Mouse (Mus musculus) ovary, postnatal 36 days (tissue): ENCODE data around the gene Sorcs3.

Experiments used
- DNase-seq: peaks from one replicate; pipeline ENCODE4 v3.0.0; 2022; ENCODE audit warnings: low spot score, mixed read lengths

Sorcs3 gene

DNA sequence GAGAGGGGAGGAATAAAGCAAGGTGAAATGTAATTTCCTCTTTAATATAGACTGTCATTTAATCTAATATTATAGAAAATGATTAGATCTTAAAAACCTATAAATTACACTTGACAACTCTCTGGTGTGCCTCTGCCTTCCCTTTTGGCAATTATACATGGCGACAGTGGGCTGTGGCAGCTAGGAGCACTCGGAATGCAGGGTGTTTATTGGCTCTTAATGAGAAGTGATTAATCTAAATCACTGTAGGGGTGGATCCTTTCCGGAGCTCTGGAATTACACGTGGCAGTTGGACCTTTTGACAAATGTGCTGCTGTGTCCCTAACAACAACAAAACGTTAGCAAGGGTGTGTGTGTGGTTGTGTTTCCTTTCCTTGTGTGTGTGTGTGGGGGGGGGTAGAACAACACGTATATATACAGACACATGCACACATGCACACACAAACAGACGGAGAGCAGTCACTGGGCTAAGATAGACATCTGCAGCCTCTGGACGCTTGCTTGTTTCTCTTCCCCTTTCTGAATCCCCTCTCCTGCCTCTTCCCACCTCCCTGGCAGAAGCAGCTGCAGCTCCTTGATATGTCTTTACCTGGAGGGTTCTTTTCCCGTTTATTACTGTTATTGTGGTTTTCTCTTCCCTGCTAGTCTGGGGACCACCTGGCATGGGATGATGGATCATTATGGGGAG, 318.8 kb downstream of the Sorcs3 start:
- no peak for DNase-seq

DNA sequence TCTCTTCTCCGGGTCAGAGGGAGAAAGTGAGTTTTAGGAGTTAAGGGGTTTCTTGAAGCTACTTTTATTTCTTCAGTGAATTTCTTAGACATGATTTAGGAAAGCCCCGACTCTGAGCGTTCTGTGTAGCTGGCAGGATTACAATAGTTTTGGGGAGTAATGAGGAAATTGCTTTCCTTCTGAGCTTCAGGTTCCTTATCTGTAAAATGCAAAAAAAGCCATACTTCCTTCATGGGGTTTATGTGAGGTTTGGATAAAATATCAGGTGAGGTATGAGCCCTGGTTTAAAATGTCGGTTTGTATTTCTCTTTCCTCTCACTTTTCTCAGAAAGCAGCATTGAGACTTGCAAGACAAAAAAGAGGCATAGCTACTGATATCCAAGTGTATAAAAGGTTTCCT, 327.8 kb downstream of the Sorcs3 start:
- DNase-seq: no peak

GRCm38 (mm10) chr19:48544294-48544693, 338.5 kb downstream of the Sorcs3 start:
- no peak for DNase-seq

DNA sequence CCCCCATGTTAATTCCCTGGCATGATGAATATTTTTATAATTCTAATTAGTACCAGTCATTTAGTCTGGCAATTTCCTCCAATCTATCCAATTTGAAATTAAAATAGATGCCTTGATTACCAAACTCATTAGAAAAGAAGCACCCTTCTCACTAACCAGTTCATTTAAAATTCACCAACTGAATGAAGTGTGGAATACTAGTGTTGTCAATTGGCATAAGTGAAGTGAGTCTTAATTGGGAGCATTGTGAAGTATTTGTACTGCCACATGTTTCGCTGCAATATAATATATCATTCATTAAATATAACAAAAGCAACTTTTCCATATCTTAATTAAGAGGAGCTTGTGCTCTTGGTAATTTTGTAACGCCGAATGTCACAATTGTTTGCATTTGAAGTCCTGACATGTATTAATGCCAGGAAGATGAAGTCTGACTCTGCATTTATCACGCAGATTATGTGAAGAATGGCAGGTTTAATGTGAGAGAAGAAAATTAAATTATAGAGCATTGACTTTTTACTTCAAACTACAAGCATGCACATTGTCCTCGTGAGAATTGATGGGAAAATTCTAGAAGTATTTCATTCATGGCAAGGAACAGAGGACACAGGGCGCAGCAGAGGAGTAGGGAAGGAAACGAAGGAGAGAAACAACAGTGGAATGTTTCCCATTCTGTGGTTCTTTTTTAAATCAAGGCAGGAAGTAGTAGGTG, 339.8 kb downstream of the Sorcs3 start:
- no peak for DNase-seq

DNA sequence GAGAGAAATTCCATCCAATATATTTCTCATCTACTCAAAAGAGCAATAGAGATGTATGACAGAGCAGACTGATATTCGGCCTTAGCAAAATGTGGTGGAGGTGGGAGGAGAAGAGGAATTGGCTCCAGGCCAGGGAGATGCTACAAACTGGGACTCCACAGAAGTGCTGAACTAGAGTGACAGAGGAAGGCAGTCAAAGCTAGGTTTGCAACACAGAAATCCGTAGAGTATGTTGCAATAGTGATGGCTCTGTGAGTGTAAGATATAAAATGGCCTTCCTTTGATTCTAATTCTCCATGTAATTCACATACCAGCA, 340.3 kb downstream of the Sorcs3 start:
- no peak for DNase-seq

- DNase-seq: no peak
These were observed 342.5 kb downstream of the Sorcs3 start for GRCm38 (mm10) chr19:48548143-48548881.

GRCm38 (mm10) chr19:48559432-48559831, 353.6 kb downstream of the Sorcs3 start:
- no peak for DNase-seq

- DNase-seq: no peak
These were observed 369.9 kb downstream of the Sorcs3 start for GRCm38 (mm10) chr19:48575736-48576135.

DNA sequence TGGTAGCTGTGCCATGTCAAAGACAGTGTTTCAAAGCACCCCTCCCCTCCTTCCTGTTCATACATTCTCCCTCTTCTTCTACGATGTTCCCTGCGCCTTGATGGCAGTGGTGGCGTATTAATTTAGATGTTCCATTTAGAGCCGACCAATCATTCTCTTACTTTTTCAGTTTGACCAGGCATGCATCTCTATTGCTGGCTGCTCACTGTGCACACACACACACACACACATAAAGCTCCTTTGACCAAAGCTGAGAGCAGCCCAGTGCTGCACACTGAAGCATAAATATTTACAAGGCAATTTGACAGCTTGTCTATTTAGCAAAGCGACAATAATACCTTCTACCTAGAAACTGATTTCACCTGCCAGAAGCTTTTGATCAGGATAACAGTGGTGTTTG, 371.3 kb downstream of the Sorcs3 start:
- DNase-seq: no peak

GRCm38 (mm10) chr19:48584938-48585560, 379.2 kb downstream of the Sorcs3 start:
- no peak for DNase-seq

GRCm38 (mm10) chr19:48616951-48617350, 411.1 kb downstream of the Sorcs3 start:
- DNase-seq: no peak

DNA sequence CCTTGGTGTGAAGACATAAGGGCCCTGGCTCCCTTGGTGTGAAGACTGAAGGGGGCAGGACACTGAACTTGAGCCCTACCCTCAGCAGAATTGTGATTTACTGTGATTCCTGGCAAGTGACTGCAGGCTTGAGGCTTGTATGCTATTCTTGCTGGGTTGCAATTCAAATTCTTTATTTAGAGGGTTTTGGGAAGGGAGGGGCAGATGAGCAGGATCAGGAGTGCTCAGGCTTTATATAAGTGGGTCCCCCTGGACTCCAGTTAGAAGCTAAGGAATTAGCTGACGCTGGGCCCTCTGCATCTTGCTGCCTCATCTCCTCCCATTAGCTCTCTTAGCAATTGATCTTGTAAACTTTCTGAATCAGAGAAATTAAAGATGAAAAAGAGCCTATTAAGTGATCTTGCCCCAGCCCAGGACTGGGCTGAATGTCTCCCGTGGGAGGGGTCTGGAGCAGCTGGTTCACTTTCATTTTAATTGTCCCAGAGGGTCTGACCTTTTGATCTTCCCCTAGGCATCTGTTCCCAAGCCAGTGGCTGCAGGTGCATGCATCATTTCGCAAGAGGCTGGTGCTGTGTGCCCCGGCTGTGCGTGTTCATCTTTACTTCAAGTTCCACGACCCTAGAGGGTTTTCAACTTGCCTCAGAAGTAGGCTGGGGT, 425.0 kb downstream of the Sorcs3 start:
- no peak for DNase-seq

DNA sequence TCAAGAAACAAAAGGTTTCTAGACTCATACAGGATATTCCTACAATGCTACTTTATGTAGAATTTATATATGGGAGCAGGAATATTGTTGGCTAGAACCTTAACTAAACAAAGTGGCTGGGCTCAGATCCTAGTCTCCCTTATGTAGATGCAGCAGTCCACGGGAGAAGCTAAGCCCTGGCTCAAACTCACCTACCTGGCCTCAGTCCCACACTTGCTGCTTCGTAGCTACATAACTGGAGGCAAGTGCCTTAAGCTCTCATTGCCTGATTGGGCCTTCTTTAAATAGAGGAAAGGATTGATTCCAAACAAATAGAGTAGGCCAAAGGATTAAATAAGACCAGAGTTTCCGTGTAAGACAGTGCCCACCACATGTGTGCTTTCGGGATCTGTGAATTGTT, 436.7 kb downstream of the Sorcs3 start:
- DNase-seq: no peak

DNA sequence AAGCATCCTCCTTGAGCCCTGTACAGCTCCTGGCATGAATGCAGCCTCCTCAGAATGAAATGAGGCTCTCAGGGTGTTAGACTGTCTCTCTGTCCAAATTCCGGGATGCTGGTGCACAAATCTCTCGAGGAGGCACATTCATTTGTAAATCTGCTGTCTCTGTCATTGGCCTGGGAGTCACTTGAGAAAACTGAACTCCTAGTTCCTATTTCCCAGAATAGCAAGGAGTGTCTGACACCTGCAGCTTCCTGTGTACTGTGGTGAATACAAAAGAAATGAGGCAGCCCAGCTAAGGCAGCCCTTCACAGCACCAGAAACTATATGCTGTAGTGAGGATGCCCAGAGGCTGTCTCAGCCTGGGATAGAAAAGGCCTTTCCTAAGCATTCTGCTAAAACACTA, 444.1 kb downstream of the Sorcs3 start:
- no peak for DNase-seq

DNA sequence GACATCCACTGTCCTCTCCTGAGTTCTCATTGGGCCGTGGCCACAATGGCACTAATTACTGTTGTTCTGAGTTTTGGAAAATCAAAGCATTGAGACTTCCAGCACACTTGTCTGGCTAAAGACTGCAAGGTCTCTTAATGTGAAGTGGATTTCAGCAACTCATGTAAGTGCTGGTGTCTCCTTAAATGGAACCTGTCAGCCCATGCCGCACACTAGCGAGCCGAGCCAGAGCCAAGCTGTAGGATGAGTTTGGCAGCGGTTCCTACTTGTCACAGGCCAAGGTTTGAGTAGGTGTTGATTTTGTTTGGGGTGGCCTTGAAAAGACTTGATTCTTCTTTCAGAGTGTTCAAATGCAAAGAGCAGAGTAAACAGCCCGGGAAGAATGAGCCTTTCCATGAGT, 445.8 kb downstream of the Sorcs3 start:
- DNase-seq: no peak

DNA sequence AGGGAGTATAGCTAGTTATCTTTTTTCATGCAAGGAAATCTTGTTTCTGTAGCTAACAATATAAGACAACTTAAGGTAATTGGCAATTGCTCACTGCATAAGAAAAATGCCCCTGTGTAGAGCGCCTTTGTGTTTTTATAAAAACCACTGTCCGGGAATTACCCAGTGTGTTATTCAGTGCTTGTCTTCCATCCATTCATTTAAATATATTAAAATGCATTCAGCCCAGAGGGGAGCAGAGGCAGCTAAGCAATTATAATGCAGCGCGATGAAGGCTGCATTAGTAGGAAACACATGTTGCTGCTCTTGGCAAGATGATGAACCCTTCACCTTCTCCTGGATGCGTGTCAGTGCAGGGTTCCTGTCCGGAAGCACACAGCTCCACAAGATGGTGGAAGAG, 454.4 kb downstream of the Sorcs3 start:
- DNase-seq: no peak

GRCm38 (mm10) chr19:48679896-48680295, 474.1 kb downstream of the Sorcs3 start:
- no peak for DNase-seq

DNA sequence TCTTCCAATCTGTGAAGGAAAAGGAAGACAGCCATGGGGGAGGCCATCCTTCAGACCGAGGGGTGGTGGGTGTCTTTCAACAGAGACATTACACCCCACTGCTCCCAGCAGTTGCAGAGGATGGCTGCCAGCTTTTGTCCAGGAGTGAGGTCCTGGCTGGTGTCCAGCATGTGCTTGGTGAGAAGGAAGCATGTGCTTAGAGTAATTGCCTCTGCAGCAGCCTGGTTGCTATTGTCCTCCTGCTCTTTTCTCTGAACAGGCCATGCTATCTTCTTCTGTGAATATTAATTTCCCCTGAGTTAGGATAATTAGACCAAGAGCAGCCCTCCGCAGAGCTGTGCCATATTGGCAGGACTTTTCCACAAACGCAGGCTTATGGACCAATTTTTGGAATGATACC, 476.7 kb downstream of the Sorcs3 start:
- DNase-seq: peak; percentile 6

- no peak for DNase-seq
These were observed 480.5 kb downstream of the Sorcs3 start for GRCm38 (mm10) chr19:48686369-48686768.

- DNase-seq: no peak
These were observed 494.4 kb downstream of the Sorcs3 start for GRCm38 (mm10) chr19:48700111-48700658.

DNA sequence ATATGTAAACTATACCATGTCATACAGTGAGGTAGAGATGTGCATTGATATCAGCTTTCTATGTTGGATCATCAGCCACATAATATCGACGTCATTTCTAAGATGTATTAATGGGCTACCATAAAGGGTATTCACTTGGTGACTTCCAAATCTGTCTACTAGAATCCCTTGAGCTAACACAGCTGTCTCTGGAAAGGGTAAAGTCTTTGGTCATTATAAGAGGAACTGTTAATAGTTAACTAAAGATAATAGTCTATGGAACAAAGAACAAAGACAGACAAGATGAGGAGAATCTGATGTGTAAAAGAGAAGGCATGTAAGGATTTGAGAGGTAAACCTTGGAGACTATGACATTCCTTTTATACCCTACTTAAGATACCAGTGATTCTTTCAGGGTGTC, 497.9 kb downstream of the Sorcs3 start:
- no peak for DNase-seq
